In the genomic region with DNA sequence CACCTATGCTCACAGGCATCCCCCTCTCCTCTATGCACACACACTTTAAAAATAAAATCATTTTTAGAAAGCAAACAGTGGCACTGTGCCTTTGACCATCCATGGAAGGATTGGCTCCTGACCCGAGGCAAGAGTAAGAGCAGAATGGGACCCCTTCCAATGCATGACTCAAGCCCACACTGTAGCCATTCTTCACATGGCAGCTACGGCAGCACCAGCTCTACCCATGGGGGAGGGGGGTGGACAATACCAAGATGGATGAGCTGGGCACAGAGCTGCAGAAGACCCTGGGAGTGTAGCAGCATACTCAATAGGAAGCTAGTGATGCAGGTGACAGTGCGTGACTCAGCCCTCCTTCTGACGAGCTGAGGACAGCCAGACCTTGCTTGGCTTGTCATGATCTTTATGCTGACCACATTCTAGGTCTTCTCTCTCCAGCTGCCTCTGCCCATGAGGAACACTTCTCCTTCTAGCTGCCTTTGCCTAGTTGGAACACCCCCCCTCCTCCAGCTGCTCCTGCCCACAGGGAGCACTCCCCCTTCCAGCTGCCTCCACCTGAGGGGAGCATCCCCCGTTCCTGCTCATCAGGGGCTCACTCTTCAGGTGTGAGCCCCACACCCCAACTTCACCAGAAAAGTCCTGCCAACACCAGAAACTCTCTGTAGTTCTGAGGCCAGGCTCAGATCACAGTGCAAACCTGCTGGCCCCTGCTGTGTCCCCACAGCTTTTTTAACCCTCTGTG, we compare ENCODE assay signal across 10 mouse cellular contexts. TPM values are rescaled to one million over a fixed set of nuclear protein-coding genes. Genes with fewer than 3 reads are reported as not detected.
A peak's percentile ranks its signal among the peaks of the same experiment; 100 is the strongest.
DNase-seq lines count a peak whose midpoint lies in the region; ATAC-seq and TF ChIP-seq lines count a peak whose summit lies in the region.
"Had no signal": no experiment of that assay in that cellular context is flagged by ENCODE, and none has a peak within 500 bp of the region (broad histone marks: within the 10 kb centered on the region; RNA-seq: fewer than 3 reads in every experiment).

No protein-coding gene starts in this region.

- peak; percentile 9; the same call in 1 of the 2 replicates for ATAC-seq in lung, embryonic 14.5 days (ENCODE audit: insufficient read depth)
- ATAC-seq in embryonic facial prominence, embryonic 15.5 days (ENCODE audit: insufficient number of reproducible peaks, low FRiP score, low TSS enrichment, low read depth): no peak
- no peak for ATAC-seq in frontal cortex, adult (ENCODE audit: low TSS enrichment)
- ATAC-seq: inflammation-experienced regulatory T-cells, adult 6 months had no signal

- H3K27ac ChIP-seq in lung, embryonic 14.5 days (ENCODE audit: low read depth): peak overlapping the region; percentile 28
- peak overlapping the region; percentile 78 for H3K27ac ChIP-seq in embryonic facial prominence, embryonic 15.5 days (replicated peaks)
- H3K27ac ChIP-seq: neural tube, embryonic 12.5 days had no signal

- peak; percentile 29 for DNase-seq in cerebellum, adult 9-11 months
- no peak for DNase-seq in cerebellum, adult 11-12 months
- DNase-seq in lung, embryonic 14.5 days: peak; percentile 43
- DNase-seq in lung, postnatal 4 days: no peak
- peak; percentile 53 for DNase-seq in lung, postnatal 10 days
- no peak for DNase-seq in ovary, postnatal 36 days (ENCODE audit: low spot score)

- no peaks in the 10 kb centered on the region for H3K9me3 ChIP-seq in lung, embryonic 14.5 days (ENCODE audit: low read depth, low read length)
- no peaks in the 10 kb centered on the region for H3K9me3 ChIP-seq in embryonic facial prominence, embryonic 15.5 days (replicated peaks)
- H3K9me3 ChIP-seq: neural tube, embryonic 12.5 days had no signal

- TF ChIP-seq CTCF in lung, embryonic 14.5 days (IDR thresholded peaks at IDR 0.05; ENCODE audit: low read depth): no peak

- H3K4me1 ChIP-seq in lung, embryonic 14.5 days (ENCODE audit: insufficient read depth): peaks cover 23% of the 10 kb centered on the region
- peaks cover 51% of the 10 kb centered on the region for H3K4me1 ChIP-seq in embryonic facial prominence, embryonic 15.5 days

- H3K4me3 ChIP-seq in lung, embryonic 14.5 days (ENCODE audit: low read depth, low read length): no peak overlapping the region
- no peak overlapping the region for H3K4me3 ChIP-seq in embryonic facial prominence, embryonic 15.5 days (replicated peaks)
- H3K4me3 ChIP-seq: neural tube, embryonic 12.5 days had no signal

- 37% methylated on average over 5 of the region's 5 CpGs for WGBS in lung, embryonic 14.5 days
- WGBS in embryonic facial prominence, embryonic 15.5 days: 51% methylated on average over 5 of the region's 5 CpGs

- no peaks in the 10 kb centered on the region for H3K36me3 ChIP-seq in lung, embryonic 14.5 days (ENCODE audit: insufficient read depth)
- no peaks in the 10 kb centered on the region for H3K36me3 ChIP-seq in embryonic facial prominence, embryonic 15.5 days
- H3K36me3 ChIP-seq: neural tube, embryonic 12.5 days had no signal

- H3K4me2 ChIP-seq in lung, embryonic 14.5 days: no peak overlapping the region
- H3K4me2 ChIP-seq in embryonic facial prominence, embryonic 15.5 days (replicated peaks): no peak overlapping the region
- H3K4me2 ChIP-seq: neural tube, embryonic 12.5 days had no signal

- H3K27me3 ChIP-seq in lung, embryonic 14.5 days (ENCODE audit: insufficient read depth, low read length): no peaks in the 10 kb centered on the region
- H3K27me3 ChIP-seq in embryonic facial prominence, embryonic 15.5 days: no peaks in the 10 kb centered on the region

- no peak overlapping the region for H3K9ac ChIP-seq in lung, embryonic 14.5 days
- no peak overlapping the region for H3K9ac ChIP-seq in embryonic facial prominence, embryonic 15.5 days
- H3K9ac ChIP-seq: neural tube, embryonic 12.5 days had no signal

RNA-seq across cellular contexts. Expression of a gene that starts 12.6 kb away (rescaled TPM):
- 0.58 and 0.93 TPM in 2 replicates for polyA plus RNA-seq in lung, embryonic 14.5 days (2014; fragmentation: Nextera tagmentation; extraction: Ambion mirVana)
- 0.19 TPM in 1 of 2 replicates, not detected in the other for polyA plus RNA-seq in embryonic facial prominence, embryonic 15.5 days (2015; fragmentation: Nextera tagmentation; extraction: Ambion mirVana)
- polyA plus RNA-seq: inflammation-experienced regulatory T-cells, adult 6 months had no signal

Comparison
In these comparisons a context has a peak if more than half of its experiments do, and no peak if none do; other contexts are left out.
1. DNase-seq: peak in cerebellum, adult 9-11 months (single experiment), lung, embryonic 14.5 days (single experiment) and lung, postnatal 10 days (single experiment); none in cerebellum, adult 11-12 months (single experiment), lung, postnatal 4 days (0 of 2) and ovary, postnatal 36 days (single experiment).